Mouse (Mus musculus): ENCODE data around the gene Vkorc1l1. TPM values are rescaled to one million over a fixed set of nuclear protein-coding genes. Genes with fewer than 3 reads are reported as not detected.
"Not testable (repeated sequence)": the region's sequence is repeated elsewhere in the genome, so short reads cannot be mapped to it uniquely, and the experiment has no call there.

Gene Vkorc1l1
- total and polyA plus RNA-seq, 2 experiments, result 14.4 to 24.3 TPM

- Histone ChIP-seq H3K4me1 (ENCODE audit: control insufficient read depth, insufficient read depth, low read length) (no peaks in the 10 kb centered on the region), H3K27me3 (ENCODE audit: control insufficient read depth, insufficient read depth, low read length) (no peaks in the 10 kb centered on the region), H3K36me3 (ENCODE audit: control insufficient read depth, insufficient read depth, low read length) (no peaks in the 10 kb centered on the region), H3K79me2 (ENCODE audit: control insufficient read depth, insufficient read depth, low read length) (no peaks in the 10 kb centered on the region), H3K27ac (replicated peaks; ENCODE audit: insufficient read depth, low read depth, low read length) (no peak overlapping the region), H3K9ac (ENCODE audit: low read depth, low read length) (no peak overlapping the region), H3K4me3 (ENCODE audit: insufficient read depth, low read depth, low read length) (no peak overlapping the region)
- TF ChIP-seq CTCF (IDR thresholded peaks at IDR 0.05; ENCODE audit: low read depth, low read length) (no peak), POLR2A (IDR thresholded peaks at IDR 0.05; ENCODE audit: extremely low read depth, insufficient read depth, low read length) (no peak)
- WGBS, result 75% methylated on average over 4 of the region's 4 CpGs
- DNase-seq (ENCODE audit: extremely low read depth, low read depth, low spot score), result no peak
Observed at GRCm38 (mm10) chr5:129936941-129937340, 4.8 kb upstream of the Vkorc1l1 start.

- H3K27me3 ChIP-seq (ENCODE audit: control insufficient read depth, insufficient read depth, low read length), result no peaks in the 10 kb centered on the region
- no peak for DNase-seq (ENCODE audit: extremely low read depth, low read depth, low spot score)
- no peak for TF ChIP-seq CTCF (IDR thresholded peaks at IDR 0.05; ENCODE audit: low read depth, low read length)
- no peak for TF ChIP-seq POLR2A (IDR thresholded peaks at IDR 0.05; ENCODE audit: extremely low read depth, insufficient read depth, low read length)
- no peak overlapping the region for H3K4me3 ChIP-seq (ENCODE audit: insufficient read depth, low read depth, low read length)
- WGBS, result 59% methylated on average over 2 of the region's 2 CpGs
- peaks cover 3% of the 10 kb centered on the region; the same call in 1 of the 2 replicates for H3K4me1 ChIP-seq (ENCODE audit: control insufficient read depth, insufficient read depth, low read length)
- H3K36me3 ChIP-seq (ENCODE audit: control insufficient read depth, insufficient read depth, low read length), result no peaks in the 10 kb centered on the region
- no peak overlapping the region for H3K9ac ChIP-seq (ENCODE audit: low read depth, low read length)
- peaks cover 7% of the 10 kb centered on the region; the same call in 1 of the 2 replicates for H3K79me2 ChIP-seq (ENCODE audit: control insufficient read depth, insufficient read depth, low read length)
- no peak overlapping the region for H3K27ac ChIP-seq (replicated peaks; ENCODE audit: insufficient read depth, low read depth, low read length)
Observed at GRCm38 (mm10) chr5:129940281-129940680, 1.5 kb upstream of the Vkorc1l1 start.

- WGBS, result 6% methylated on average over 9 of the region's 9 CpGs
- H3K27ac ChIP-seq (replicated peaks; ENCODE audit: insufficient read depth, low read depth, low read length), result 0 out of 2 replicates have a peak overlapping the region, but pooled peaks have one; percentile 8
- DNase-seq (ENCODE audit: extremely low read depth, low read depth, low spot score), result no peak
Observed at GRCm38 (mm10) chr5:129940736-129941494, 855 bp upstream of the Vkorc1l1 start.

GRCm38 (mm10) chr5:129942073-129942939 lies 536 bp downstream of the Vkorc1l1 start:
- peaks cover 11% of the 10 kb centered on the region; the same call in 1 of the 2 replicates for H3K79me2 ChIP-seq (ENCODE audit: control insufficient read depth, insufficient read depth, low read length)
- not testable (repeated sequence) for H3K27me3 ChIP-seq (ENCODE audit: control insufficient read depth, insufficient read depth, low read length); H3K4me1 ChIP-seq (ENCODE audit: control insufficient read depth, insufficient read depth, low read length); H3K36me3 ChIP-seq (ENCODE audit: control insufficient read depth, insufficient read depth, low read length)
- DNase-seq (ENCODE audit: extremely low read depth, low read depth, low spot score), result peak; percentile 49
- H3K27ac ChIP-seq (replicated peaks; ENCODE audit: insufficient read depth, low read depth, low read length), result peak overlapping the region; percentile 95
- under 1% methylated on average over 50 of the region's 82 CpGs for WGBS
- peak overlapping the region; percentile 98 for H3K9ac ChIP-seq (ENCODE audit: low read depth, low read length)
- H3K4me3 ChIP-seq (ENCODE audit: insufficient read depth, low read depth, low read length), result peak overlapping the region; percentile 99

More at GRCm38 (mm10) chr5:129940736-129941494, 855 bp upstream of the Vkorc1l1 start:
- Histone ChIP-seq H3K9ac (ENCODE audit: low read depth, low read length) (no peak overlapping the region), H3K36me3 (ENCODE audit: control insufficient read depth, insufficient read depth, low read length) (no peaks in the 10 kb centered on the region; the same call in 1 of the 2 replicates), H3K79me2 (ENCODE audit: control insufficient read depth, insufficient read depth, low read length) (peaks cover 11% of the 10 kb centered on the region; the same call in 1 of the 2 replicates), H3K4me1 (ENCODE audit: control insufficient read depth, insufficient read depth, low read length) (peaks cover 3% of the 10 kb centered on the region; the same call in 1 of the 2 replicates), H3K27me3 (ENCODE audit: control insufficient read depth, insufficient read depth, low read length) (no peaks in the 10 kb centered on the region), H3K4me3 (ENCODE audit: insufficient read depth, low read depth, low read length) (peak overlapping the region; percentile 51)
- no peak for TF ChIP-seq POLR2A (IDR thresholded peaks at IDR 0.05; ENCODE audit: extremely low read depth, insufficient read depth, low read length)
- no peak for TF ChIP-seq CTCF (IDR thresholded peaks at IDR 0.05; ENCODE audit: low read depth, low read length)

GRCm38 (mm10) chr5:129943402-129943801 lies 1.6 kb downstream of the Vkorc1l1 start:
- H3K36me3 ChIP-seq (ENCODE audit: control insufficient read depth, insufficient read depth, low read length), result peaks cover 5% of the 10 kb centered on the region; the same call in 1 of the 2 replicates
- H3K9ac ChIP-seq (ENCODE audit: low read depth, low read length), result no peak overlapping the region
- DNase-seq (ENCODE audit: extremely low read depth, low read depth, low spot score), result no peak
- no peaks in the 10 kb centered on the region for H3K27me3 ChIP-seq (ENCODE audit: control insufficient read depth, insufficient read depth, low read length)
- TF ChIP-seq CTCF (IDR thresholded peaks at IDR 0.05; ENCODE audit: low read depth, low read length), result no peak
- TF ChIP-seq POLR2A (IDR thresholded peaks at IDR 0.05; ENCODE audit: extremely low read depth, insufficient read depth, low read length), result no peak
- H3K4me3 ChIP-seq (ENCODE audit: insufficient read depth, low read depth, low read length), result no peak overlapping the region
- H3K79me2 ChIP-seq (ENCODE audit: control insufficient read depth, insufficient read depth, low read length), result peaks cover 16% of the 10 kb centered on the region; the same call in 1 of the 2 replicates
- no peak overlapping the region for H3K27ac ChIP-seq (replicated peaks; ENCODE audit: insufficient read depth, low read depth, low read length)
- H3K4me1 ChIP-seq (ENCODE audit: control insufficient read depth, insufficient read depth, low read length), result peaks cover 3% of the 10 kb centered on the region; the same call in 1 of the 2 replicates
- WGBS, result 74% methylated on average over 1 of the region's 1 CpGs
